Mouse (Mus musculus) MEL-GATA-1-ER (cell line): Measurements from ENCODE around the gene Cfap46.

ENCODE experiments used
- DNase-seq: peaks from one replicate; pipeline ENCODE4 v3.0.0-alpha.2; 2012; ENCODE audit warnings: low read depth; ENCODE audit errors: extremely low read depth

Gene Cfap46

DNA sequence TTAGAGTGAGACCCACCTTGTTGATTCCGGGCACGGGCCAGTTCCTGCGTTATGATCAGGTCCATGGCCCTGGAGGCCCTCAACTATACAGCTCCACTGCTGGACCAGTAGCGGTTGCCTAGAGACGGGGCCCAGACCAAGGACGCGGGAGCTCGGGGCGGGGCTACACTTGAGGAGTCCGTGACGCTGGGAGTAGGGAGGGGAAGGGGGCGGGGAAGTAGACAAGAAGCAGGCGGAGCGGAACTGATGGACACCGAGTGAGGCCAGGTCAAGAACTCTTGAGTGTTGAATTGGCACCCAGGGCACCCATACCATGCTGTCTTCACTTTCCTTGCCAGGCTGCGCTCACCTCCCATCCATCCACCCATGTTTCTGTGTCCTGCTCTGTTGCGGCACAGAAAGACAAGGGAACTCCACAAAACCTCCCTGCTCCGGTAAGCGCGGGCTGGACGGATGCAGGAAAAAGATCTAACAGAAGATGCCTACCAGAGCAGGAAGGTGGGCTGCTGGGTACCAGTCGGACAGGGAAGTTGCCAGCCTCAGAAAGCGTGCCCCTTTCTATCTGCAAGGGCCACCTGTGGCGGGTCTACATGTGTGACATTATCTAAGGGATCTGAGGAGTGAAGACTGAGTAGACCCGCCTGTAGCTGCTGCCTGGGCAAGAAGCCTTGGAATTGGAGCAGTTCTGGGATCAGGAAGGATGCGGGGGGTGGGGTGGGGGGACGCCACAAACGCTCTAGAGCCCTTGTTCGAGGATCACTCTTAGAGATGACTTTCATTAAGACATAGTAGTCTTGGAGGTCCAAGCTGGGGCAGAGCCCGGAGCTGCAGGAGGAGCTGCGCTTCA, at the start of gene Cfap46:
TSS of gene Cfap46 (minus strand) at position 112 of the 847 bp plus-strand sequence.
- no peak for DNase-seq

- no peak for DNase-seq
These were observed 47.7 kb upstream of the Cfap46 start for GRCm38 (mm10) chr7:139731276-139731696.

GRCm38 (mm10) chr7:139727072-139727471, 43.5 kb upstream of the Cfap46 start:
- DNase-seq: no peak

- DNase-seq: no peak
These were observed 42.0 kb upstream of the Cfap46 start for GRCm38 (mm10) chr7:139725641-139726040.

GRCm38 (mm10) chr7:139723986-139724385, 40.4 kb upstream of the Cfap46 start:
- DNase-seq: no peak

- no peak for DNase-seq
These were observed 37.6 kb upstream of the Cfap46 start for GRCm38 (mm10) chr7:139721196-139721595.

DNA sequence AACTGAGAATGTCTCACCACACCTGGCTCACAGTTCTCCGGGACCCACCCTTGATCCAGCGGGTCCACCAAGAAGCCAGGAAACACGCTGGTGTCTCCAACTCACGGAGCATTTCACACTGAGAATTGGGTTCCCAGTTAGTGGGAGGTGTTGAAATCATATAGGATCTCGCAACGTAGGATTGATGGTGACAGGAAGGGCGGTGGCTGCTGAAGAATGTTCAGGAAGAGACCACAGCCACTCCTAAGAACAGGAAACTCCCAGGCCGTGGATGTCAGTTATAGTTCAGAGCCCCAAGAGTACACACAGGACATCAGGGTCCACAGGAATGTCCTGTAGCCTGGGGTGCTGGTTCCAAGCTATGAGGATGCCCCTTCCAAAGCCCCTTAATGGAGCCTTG, 34.2 kb upstream of the Cfap46 start:
- DNase-seq: no peak

GRCm38 (mm10) chr7:139711821-139712220, 28.2 kb upstream of the Cfap46 start:
- no peak for DNase-seq

- no peak for DNase-seq
These were observed 22.9 kb upstream of the Cfap46 start for GRCm38 (mm10) chr7:139706411-139707120.

DNA sequence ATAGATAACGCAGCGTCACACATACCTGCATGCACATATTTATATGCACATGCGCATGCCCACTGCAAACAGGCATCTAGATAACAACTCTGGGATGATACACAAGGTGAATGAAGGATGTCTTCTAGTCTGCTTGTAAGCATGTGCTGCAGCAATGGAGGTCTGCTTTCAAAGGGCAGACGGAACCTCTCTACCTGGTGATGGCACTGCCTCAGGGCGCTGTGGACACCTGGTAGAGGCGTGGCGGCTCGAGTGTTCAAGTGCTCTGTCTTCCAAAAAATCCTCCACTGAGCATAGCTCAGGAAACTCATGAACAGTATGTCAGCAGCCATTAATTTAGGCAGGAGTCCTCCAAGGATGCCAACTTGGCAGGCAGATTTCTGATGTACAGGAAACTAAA, 22.2 kb upstream of the Cfap46 start:
- no peak for DNase-seq

DNA sequence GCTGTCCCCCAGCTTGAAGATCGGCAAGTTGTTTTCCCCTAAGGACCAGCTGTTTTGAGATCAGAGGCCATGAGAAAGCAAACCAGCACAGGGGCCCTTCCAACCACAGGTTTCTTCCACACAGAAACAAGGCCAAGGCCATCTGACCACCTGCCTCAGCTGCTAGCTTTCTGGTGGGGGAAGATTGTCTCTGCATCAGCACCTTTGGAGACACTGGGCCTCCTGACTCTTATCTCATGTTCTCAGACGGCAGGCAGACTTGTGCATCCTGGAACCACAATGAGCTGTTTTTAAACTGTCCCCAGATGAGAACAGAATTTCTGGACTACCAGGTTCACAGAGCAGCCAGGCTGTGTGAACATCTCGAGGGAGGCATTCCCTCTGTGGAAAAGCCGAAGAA, 21.5 kb upstream of the Cfap46 start:
- DNase-seq: no peak

GRCm38 (mm10) chr7:139703826-139704199, 20.2 kb upstream of the Cfap46 start:
- no peak for DNase-seq

GRCm38 (mm10) chr7:139703146-139703825, 19.7 kb upstream of the Cfap46 start:
- no peak for DNase-seq

DNA sequence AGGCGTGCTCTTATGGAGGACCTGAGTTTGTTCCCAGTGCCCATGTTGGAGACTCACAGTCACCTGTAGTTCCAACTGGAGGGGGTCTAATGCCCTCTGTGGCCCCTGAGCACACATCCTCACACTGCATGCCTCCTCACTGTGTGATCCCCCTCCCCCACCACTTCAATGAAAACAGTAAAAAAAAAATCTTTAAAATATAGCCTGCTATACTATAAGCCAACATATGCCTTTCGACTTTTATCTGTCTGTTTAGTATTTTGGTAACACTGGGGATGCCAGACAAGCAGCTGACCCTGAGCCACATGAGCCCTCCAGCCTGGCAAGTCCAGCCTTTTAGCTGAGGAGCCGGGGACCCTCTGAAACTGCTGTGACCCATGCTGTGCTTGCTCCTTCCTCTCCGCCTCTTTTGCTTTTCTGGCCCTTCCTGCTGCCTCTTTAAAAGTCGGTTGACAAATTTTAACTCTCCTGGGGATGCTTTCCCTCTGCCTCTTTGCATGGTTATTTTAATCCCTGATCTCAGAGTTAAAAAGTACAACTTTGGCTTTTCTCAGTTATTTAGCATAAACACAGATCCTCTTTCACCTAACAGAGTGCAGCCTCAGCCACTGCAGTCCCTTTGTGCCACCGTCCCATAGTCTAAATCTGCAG, 18.2 kb upstream of the Cfap46 start:
- DNase-seq: no peak

DNA sequence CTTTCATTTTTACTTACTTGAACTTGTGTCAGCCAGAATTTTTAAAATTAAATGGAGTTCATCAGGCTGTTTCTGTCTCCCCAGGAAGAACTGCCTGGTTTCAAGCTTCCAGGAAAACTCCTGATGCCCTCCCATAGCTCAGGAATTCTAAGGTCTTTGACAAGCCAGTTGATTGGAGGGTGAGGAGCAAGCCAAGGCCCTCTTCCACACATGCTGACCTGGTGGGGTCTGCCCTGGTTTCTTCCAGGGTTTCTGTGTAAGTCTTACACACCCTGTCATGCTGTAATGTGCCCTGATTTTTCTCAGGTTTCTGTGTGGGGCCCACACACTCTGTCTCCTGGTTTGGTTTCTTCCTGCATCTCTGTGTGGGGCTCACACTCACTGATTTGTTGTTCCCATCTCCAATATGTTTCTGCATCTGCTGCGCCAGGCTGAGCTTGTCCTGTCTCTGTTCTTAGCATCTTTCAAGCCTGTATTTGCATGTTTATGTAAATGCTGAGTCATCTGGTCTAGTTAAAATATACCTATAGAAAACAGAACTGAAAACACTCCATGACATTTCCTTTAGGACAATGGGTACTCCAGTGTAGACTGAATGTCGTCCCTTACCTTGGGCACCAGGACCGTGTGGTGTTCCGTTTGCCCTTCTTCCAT, 9.2 kb upstream of the Cfap46 start:
- no peak for DNase-seq

DNA sequence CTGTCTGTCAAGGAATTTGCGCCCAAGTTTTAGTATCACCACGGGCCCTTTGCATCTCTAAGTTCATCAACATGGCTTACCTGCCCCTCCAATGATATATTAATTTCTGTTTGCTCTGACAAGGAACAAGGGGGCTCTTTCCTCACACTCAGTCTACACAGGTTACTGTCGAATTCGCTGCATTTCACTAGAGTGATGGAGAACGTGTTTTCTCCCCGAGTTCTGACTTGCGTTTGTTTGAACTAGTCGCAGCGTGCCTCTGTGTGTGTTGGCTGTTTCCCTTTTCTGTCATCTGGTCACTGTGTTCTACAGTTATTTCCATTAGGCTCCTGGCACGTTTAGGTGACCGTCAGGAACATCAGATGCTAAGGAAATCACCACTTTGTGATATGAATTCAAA, 8.6 kb upstream of the Cfap46 start:
- no peak for DNase-seq

DNA sequence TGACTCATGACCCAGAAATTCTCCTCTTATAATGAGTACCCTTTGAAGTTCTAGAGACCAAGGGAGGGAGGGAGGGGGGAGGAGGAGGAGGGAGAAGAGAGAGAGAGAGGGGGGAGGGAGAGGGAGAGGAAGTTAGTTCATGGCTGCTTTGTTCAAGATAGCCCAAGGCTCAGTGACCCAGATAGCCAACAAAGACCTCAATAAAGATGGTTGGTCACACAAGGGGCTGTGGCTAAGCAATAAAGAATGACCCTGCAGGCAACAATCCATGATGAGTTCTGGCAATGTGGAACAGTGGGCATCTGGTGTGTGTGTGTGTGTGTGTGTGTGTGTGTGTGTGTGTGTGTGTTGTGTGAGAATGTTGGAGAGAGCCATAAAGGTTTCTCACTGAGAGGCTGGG, 1.7 kb upstream of the Cfap46 start:
- DNase-seq: no peak

- DNase-seq: peak; percentile 54
These were observed 924 bp upstream of the Cfap46 start for GRCm38 (mm10) chr7:139684553-139684929.

- DNase-seq: no peak
These were observed 1.6 kb downstream of the Cfap46 start for GRCm38 (mm10) chr7:139681921-139682598.

DNA sequence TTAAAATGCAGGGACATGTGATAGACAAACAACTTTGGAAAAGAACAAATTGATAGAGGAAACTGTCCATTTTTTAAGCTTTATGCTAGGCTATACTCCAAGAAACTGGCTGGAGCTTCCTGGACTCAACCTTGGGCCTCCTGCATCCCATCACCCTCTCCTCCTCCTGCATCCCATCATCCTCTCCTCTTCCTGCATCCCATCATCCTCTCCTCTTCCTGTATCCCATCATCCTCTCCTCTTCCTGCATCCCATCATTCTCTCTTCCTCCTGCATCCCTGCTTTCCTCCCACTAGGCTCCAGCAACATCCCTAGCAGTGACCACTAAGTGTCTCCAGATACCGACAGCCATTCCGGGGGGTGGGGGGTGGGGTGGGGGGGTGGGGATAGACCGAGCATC, 7.2 kb downstream of the Cfap46 start:
- no peak for DNase-seq

DNA sequence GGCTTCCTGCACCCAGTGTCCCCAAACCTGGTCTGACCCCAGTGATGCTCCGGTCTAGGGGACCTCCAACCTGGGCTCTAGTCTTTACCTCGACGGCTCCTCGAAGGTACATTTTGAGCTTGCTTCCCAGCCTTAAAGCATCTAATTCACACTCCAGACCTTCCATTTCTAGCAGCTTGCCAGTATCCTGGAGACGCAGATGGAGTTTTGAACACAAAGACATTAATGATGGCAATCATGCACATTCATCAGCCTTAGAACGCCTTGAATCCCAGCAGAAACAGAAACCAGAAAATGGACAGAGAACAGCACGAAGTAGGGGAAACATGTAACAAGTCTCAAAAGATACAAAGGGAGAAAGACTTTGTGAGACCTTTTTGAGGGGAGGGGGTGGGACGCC, 16.7 kb downstream of the Cfap46 start:
- DNase-seq: no peak
